Mouse (Mus musculus): ENCODE measurements around the gene Tnk2. TPM values are rescaled to one million over a fixed set of nuclear protein-coding genes. Genes with fewer than 3 reads are reported as not detected.

The Tnk2 gene
- polyA plus RNA-seq, 1 experiment from 2014 or later = 17.1 TPM

- no peak for TF ChIP-seq EP300 (optimal IDR thresholded peaks at IDR 0.05)
- Histone ChIP-seq H3K9me3 (ENCODE audit: control insufficient read depth, low read length) (no peaks in the 10 kb centered on the region), H3K27ac (replicated peaks) (no peak overlapping the region), H3K4me3 (ENCODE audit: low read depth, low read length) (no peak overlapping the region), H3K4me2 (replicated peaks; ENCODE audit: low read depth) (no peak overlapping the region), H3K9ac (ENCODE audit: low read length) (no peak overlapping the region), H3K36me3 (ENCODE audit: control insufficient read depth, insufficient read depth, low read length) (no peaks in the 10 kb centered on the region), H3K27me3 (ENCODE audit: control insufficient read depth, insufficient read depth, low read length) (no peaks in the 10 kb centered on the region), H3K4me1 (replicated peaks; ENCODE audit: control insufficient read depth, insufficient read depth) (no peaks in the 10 kb centered on the region; the same call in 1 of the 2 replicates)
- 43% methylated on average over 7 of the region's 7 CpGs for WGBS
- ATAC-seq (ENCODE audit: low FRiP score, low TSS enrichment) = peak; percentile 25; the same call in 1 of the 2 replicates
- no peak for DNase-seq (ENCODE audit: low spot score)
Observed at GRCm38 (mm10) chr16:32698550-32698949, 54.9 kb downstream of the Tnk2 start.

GRCm38 (mm10) chr16:32703312-32703912 is 59.7 kb downstream of the Tnk2 start:
- WGBS = 52% methylated on average over 9 of the region's 9 CpGs
- Histone ChIP-seq H3K4me2 (replicated peaks; ENCODE audit: low read depth) (no peak overlapping the region), H3K27me3 (ENCODE audit: control insufficient read depth, insufficient read depth, low read length) (no peaks in the 10 kb centered on the region), H3K9ac (ENCODE audit: low read length) (no peak overlapping the region), H3K9me3 (ENCODE audit: control insufficient read depth, low read length) (no peaks in the 10 kb centered on the region), H3K27ac (replicated peaks) (peak overlapping the region; percentile 35), H3K4me3 (ENCODE audit: low read depth, low read length) (no peak overlapping the region), H3K4me1 (replicated peaks; ENCODE audit: control insufficient read depth, insufficient read depth) (no peaks in the 10 kb centered on the region; the same call in 1 of the 2 replicates), H3K36me3 (ENCODE audit: control insufficient read depth, insufficient read depth, low read length) (no peaks in the 10 kb centered on the region)
- ATAC-seq (ENCODE audit: low FRiP score, low TSS enrichment) (no peak), DNase-seq (ENCODE audit: low spot score) (no peak)
- TF ChIP-seq EP300 (optimal IDR thresholded peaks at IDR 0.05) = no peak
- no peak for TF ChIP-seq CTCF (IDR thresholded peaks at IDR 0.05; ENCODE audit: low read depth)

GRCm38 (mm10) chr16:32705606-32706005 is 61.9 kb downstream of the Tnk2 start:
- DNase-seq (ENCODE audit: low spot score) = no peak
- 98% methylated on average over 3 of the region's 3 CpGs for WGBS
- H3K9me3 ChIP-seq (ENCODE audit: control insufficient read depth, low read length) = no peaks in the 10 kb centered on the region
- no peak overlapping the region for H3K9ac ChIP-seq (ENCODE audit: low read length)
- no peak for TF ChIP-seq EP300 (optimal IDR thresholded peaks at IDR 0.05)
- peak; percentile 40 for TF ChIP-seq CTCF (IDR thresholded peaks at IDR 0.05; ENCODE audit: low read depth)
- ATAC-seq (ENCODE audit: low FRiP score, low TSS enrichment) = no peak
- no peaks in the 10 kb centered on the region for H3K36me3 ChIP-seq (ENCODE audit: control insufficient read depth, insufficient read depth, low read length)
- no peak overlapping the region for H3K4me2 ChIP-seq (replicated peaks; ENCODE audit: low read depth)
- no peaks in the 10 kb centered on the region; the same call in 1 of the 2 replicates for H3K4me1 ChIP-seq (replicated peaks; ENCODE audit: control insufficient read depth, insufficient read depth)
- H3K27me3 ChIP-seq (ENCODE audit: control insufficient read depth, insufficient read depth, low read length) = no peaks in the 10 kb centered on the region
- H3K4me3 ChIP-seq (ENCODE audit: low read depth, low read length) = no peak overlapping the region
- no peak overlapping the region for H3K27ac ChIP-seq (replicated peaks)

- H3K9me3 ChIP-seq (ENCODE audit: control insufficient read depth, low read length) = no peaks in the 10 kb centered on the region
- no peak for TF ChIP-seq CTCF (IDR thresholded peaks at IDR 0.05; ENCODE audit: low read depth)
- no peak for TF ChIP-seq EP300 (optimal IDR thresholded peaks at IDR 0.05)
- H3K4me2 ChIP-seq (replicated peaks; ENCODE audit: low read depth) = no peak overlapping the region
- no peak overlapping the region for H3K9ac ChIP-seq (ENCODE audit: low read length)
- DNase-seq (ENCODE audit: low spot score) (no peak), ATAC-seq (ENCODE audit: low FRiP score, low TSS enrichment) (no peak)
- H3K27ac ChIP-seq (replicated peaks) = 0 out of 2 replicates have a peak overlapping the region, but pooled peaks have one; percentile 30
- 48% methylated on average over 17 of the region's 17 CpGs for WGBS
- H3K27me3 ChIP-seq (ENCODE audit: control insufficient read depth, insufficient read depth, low read length) = no peaks in the 10 kb centered on the region
- no peak overlapping the region for H3K4me3 ChIP-seq (ENCODE audit: low read depth, low read length)
- no peaks in the 10 kb centered on the region for H3K36me3 ChIP-seq (ENCODE audit: control insufficient read depth, insufficient read depth, low read length)
- no peaks in the 10 kb centered on the region; the same call in 1 of the 2 replicates for H3K4me1 ChIP-seq (replicated peaks; ENCODE audit: control insufficient read depth, insufficient read depth)
Observed at GRCm38 (mm10) chr16:32707111-32707823, 63.6 kb downstream of the Tnk2 start.

DNA sequence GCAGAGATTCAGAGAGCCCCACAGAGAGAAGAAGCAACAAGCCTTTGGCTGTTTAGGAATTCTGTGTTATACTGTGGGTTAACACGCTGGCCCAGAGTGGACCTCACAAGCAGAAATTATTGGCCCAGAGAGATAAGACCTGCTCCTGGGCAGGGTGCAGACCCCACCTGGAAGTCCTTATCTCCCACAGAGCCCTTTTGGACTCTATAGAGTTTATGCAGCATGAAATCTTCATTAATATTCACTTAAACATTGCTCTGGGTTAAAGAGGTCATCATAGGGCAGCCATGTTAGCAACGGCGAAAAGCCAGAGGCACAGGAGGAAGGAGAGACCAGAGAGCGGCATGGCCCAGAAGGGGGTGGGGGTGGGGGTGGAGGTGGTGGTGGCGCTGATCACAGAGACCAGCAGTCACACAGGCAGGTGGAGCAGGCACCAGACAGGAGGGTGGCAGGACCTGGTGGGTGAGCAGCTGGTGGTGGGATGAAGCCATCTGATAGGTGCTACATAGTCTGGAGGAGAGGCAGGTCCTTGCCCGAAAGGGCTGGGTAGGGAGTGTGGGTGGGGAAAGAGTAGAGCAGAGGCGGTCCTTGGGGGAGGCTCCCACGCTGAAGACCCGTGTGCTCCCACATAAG is 64.3 kb downstream of the Tnk2 start:
- no peaks in the 10 kb centered on the region for H3K36me3 ChIP-seq (ENCODE audit: control insufficient read depth, insufficient read depth, low read length)
- no peak for TF ChIP-seq EP300 (optimal IDR thresholded peaks at IDR 0.05)
- no peak for TF ChIP-seq CTCF (IDR thresholded peaks at IDR 0.05; ENCODE audit: low read depth)
- no peak for DNase-seq (ENCODE audit: low spot score)
- H3K9ac ChIP-seq (ENCODE audit: low read length) = no peak overlapping the region
- H3K27ac ChIP-seq (replicated peaks) = peak overlapping the region; percentile 30; the same call in 1 of the 2 replicates
- no peaks in the 10 kb centered on the region for H3K27me3 ChIP-seq (ENCODE audit: control insufficient read depth, insufficient read depth, low read length)
- H3K4me1 ChIP-seq (replicated peaks; ENCODE audit: control insufficient read depth, insufficient read depth) = no peaks in the 10 kb centered on the region; the same call in 1 of the 2 replicates
- WGBS = 40% methylated on average over 9 of the region's 9 CpGs
- ATAC-seq (ENCODE audit: low FRiP score, low TSS enrichment) = peak; percentile 59
- H3K4me3 ChIP-seq (ENCODE audit: low read depth, low read length) = no peak overlapping the region
- H3K9me3 ChIP-seq (ENCODE audit: control insufficient read depth, low read length) = no peaks in the 10 kb centered on the region
- no peak overlapping the region for H3K4me2 ChIP-seq (replicated peaks; ENCODE audit: low read depth)

Data from stomach, postnatal 0 days (tissue).